Mouse (Mus musculus) right cerebral cortex, adult 2 months (tissue): ENCODE data around the gene Smc6.

Experiments used
- DNase-seq, 2 experiments: peaks; one replicate each; pipeline ENCODE4 v3.0.0; 2021 to 2022; ENCODE audit warnings: low spot score in 2 of 2

Smc6 gene

GRCm38 (mm10) chr12:11265382-11266281 lies at the start of gene Smc6, which contains the start of gene Gen1:
TSS of gene Smc6 (plus strand) at chr12:11265886.
TSS of gene Gen1 (minus strand) at chr12:11265801.
- DNase-seq: peak; percentile 89 to 92

DNA sequence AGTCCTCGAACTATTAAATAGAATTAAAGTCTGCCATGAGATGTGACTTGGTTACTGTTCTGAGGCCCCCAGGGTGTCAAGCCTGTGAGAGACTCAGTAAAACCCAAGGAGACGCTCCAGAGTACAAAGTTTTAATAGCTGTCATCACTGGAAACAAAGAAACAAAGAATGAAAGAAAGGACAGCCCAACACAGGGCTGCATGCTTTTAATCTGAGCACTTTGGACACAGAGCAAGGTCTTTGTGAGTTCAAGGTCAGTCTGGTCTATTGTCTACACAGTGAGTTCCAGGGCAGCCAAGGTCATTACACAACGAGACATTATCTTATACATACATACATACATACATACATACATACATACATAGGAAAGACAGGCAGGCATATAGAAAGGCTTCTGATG lies 49.2 kb upstream of the Smc6 start:
- DNase-seq: no peak

DNA sequence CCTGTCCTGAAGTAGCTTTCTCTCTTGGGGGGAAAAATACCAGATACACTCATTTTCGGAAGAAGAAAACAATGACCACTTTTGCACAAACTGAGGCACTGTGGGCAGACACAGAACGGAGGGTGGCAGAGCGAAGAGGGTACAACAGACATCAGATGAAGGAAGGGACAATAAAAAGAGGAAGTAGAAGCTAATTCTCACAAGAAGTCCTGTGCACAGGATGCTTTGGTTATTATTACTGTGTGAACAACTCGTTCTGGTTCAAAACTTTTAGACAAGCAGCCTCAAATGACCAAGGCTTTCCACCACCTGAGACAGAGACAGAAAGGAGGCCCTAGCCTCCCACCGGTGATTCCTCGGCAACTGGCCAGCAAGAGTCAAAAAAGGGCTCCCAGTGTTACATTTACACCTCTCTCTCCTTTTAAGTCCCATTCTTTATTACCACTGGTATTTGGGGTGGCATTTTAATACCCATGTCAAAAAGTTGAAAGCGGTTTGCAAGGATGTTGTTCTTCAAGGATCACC lies 47.9 kb upstream of the Smc6 start:
- no peak for DNase-seq

DNA sequence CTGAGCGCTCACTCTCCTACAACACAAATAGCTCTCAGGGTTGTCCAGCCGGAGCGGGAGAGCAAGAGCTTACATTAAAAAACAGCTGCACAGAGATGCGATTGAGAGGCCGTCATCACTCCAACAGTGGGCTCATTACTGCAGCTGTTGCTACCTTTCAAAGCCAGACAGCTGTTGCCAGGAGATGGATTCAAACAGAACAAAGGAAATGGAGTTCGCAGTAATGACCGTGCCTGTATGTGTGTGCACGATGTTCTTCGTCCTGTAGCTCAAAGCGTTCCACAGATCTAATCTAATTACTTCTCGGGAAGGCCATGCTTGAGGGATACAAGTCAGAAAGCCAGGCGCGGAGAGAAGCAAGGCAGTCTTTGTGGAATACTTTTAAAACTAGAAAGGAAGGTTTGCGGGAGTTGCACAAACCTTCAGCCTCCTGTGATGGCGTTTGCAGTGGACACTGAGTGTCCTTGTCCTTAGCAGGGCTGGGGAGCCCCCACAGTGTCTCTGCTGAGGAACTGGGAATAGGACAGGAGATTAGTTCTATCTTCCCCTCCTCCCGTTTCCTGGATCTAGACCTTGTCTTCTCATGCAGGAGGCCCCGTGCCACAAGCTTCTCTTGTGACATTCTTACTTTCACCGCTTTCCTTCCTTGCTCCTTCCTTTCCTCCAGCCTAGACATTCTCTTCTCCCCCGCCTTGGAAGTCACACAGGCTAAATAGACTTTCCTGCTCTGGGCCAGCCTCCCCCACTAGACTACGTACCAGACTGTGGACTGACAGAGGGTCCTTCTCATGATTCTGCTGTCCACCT lies 44.0 kb upstream of the Smc6 start:
- no peak for DNase-seq

GRCm38 (mm10) chr12:11222566-11222965 lies 43.1 kb upstream of the Smc6 start:
- DNase-seq: no peak

DNA sequence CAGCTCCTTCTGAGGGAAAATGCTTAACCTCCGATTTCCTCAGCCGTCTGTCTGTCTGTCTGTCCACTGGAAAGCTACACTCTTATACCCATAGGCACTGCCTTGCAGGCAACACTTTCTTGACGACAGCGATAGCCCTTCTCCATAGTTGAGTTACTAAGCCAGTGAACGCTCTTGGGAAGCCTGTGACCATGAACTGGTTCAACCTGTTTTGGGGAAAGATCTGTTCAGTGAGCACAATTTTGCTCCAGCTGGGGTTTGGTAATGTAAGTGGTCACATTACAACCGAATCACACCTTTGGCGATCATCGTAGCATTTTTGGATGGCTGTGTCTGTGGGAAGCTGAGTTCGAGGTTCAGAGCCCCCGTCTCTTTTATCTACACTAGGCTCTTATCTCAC lies 42.6 kb upstream of the Smc6 start:
- DNase-seq: no peak

DNA sequence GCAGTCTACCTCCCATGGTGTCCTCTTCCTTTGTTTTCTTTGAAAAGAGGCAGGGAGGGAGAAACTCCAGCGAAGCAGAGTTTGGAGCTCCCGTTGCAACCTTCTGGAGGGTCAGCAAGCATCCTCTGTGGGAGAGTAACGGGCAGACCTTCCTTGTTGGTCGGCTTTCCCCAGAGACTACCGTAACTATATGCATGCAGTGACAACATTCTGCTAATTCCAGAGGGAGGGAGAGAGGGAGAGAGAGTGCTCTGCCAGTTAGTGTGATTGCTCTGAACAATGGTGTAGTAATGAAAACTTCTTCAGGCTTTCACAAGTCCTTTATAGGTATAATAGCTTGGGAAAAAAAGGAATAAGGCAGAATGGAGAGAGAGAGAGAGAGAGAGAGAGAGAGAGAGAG lies 41.0 kb upstream of the Smc6 start:
- no peak for DNase-seq

DNA sequence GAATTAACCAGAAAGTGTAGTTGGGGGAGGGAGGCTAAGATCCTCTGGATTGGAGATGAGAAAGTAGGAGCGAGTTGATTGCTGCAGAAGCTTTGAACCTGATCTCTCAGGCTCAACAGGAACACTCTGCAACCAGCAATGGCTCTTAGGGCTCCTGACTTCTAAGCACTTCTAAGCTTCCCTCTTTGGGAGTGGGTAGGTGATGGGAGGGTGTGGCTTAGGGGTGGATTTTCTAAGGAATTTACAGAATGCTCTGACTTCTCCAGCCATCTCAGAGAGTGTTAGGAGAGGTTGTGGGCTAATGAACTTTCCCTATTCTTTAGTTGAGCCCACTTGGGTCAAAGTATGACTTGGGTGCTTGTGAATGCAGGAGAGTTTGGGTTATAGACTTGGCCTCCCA lies 39.6 kb upstream of the Smc6 start:
- no peak for DNase-seq

DNA sequence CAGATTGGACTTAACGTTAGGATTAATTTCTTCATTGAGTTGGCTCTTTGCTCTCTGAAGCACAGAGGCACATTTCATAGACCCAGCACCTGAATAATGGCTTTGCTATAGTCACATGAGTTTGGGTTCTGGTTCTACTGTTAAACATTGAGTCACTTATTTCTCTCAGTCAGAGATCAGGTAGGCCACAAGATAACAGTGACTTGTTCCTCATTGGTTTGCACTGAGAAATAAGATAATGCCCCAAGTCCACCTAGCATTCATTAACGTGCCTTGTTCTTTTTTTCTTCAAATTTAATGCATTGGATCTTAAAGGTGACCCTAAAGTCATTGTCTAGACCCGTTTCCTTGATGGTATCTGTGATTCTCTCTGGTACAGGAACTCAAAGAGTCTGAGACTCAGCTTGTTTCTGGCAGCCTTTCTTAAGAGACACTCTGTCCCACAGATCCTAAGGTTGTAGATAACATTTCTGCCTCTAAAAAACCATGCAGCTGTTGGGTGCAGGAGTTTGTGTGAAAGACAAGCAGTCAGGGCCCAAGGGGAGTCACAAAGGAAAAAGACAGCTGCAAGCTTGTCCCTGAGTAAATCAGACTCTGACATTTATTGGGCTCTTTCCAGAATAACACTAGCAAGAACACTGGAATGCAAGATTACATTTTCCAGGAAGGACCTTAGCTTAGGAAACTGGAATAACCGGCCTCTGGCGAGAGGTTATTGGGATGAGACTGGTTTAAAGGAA lies 39.0 kb upstream of the Smc6 start:
- DNase-seq: no peak

DNA sequence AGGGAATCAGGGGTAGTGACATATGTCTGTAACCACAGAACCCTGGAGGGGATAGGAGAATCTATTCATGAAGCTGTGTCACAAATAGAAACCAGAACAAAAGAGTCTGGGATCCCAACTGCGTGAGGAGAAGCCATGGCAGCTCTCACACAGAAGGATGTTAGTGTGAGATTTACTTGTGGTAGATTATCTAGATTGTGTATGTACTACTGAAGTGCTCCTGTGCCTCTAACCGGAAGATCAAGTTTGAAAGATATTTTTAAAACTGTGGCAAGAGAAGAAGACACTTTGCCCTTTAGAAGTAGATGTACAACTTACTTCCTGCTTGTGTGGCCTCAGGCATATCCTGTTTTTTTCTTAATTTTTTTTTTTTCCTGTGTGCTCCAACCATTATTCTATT lies 35.4 kb upstream of the Smc6 start:
- DNase-seq: no peak

DNA sequence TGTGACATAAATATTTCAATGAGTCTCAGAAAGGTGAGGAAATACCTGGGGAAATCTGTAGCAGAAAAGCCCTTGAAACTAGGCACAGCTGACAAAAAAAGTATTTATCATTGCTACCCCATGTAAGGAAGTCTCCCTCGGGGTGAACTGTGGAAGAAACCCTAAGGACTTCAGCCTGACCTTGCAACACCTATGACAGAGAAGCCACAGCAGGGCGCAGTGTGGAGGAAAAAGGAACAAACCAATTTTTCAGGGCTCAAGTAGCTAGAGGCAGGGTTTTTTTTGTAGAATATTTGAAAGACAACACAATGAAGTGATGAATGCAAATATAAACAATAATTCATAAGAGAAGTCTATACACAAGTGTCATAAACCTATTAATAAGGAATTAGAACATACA lies 29.7 kb upstream of the Smc6 start:
- no peak for DNase-seq

GRCm38 (mm10) chr12:11247460-11247859 lies 18.2 kb upstream of the Smc6 start:
- DNase-seq: no peak

DNA sequence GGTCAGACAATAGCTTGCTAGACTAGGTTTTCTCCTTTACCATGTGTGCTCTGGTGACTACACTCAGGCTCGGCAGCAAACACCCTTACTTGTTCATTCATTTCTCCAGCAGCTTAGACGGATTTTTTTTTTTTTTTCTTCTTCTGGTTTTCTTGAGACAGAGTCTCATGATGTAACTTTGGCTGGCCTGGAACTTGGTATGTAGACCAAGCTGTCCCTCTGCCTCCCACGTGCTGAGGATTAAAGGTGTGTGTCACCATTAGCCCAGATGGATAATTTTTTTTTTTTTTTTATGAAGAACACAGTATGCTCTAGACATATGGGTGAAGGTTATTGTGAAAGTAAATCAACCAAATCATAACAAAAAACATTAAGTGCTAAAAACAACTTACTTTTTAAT lies 15.4 kb upstream of the Smc6 start:
- no peak for DNase-seq

DNA sequence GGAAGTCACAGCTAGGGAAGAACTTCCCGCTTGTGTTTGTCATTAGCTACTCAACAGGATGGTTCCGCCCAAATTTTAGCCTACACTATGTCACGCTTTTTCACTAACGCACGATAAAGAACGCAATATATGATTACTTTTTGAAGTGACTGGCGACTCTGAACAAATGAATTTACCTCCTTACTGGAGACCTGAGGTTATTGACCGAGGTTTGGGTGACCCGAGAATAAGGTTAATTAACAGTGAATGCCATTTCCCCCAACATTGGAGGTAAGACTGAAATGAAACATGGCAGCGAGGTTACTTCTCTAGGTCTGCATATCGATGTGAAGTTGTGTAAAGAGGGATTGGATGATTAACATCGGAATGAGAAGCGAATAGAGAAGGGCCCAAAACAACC lies 791 bp upstream of the Smc6 start:
- no peak for DNase-seq

GRCm38 (mm10) chr12:11266282-11266985 lies 748 bp downstream of the Smc6 start:
- DNase-seq: peak; percentile 26 to 40

DNA sequence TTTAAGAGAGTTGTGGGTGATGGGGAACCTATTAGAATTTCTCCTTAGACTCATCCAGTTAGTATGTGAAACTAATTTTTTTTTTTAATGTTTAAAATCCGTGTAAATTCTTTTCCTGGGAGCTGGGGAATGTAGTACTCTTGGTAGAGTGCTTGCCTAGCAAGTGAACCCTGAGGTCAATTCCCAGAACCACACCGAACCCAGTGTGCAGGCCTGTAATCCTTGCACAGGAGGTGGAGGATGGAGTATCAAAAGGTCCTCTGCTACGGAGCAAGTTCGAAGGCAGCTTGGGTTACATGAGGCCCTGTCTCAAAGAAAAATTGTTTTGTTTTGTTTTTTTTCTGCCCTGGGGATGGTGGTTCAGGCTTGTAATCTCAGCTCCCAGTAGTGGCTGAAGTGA lies 1.3 kb downstream of the Smc6 start:
- no peak for DNase-seq

GRCm38 (mm10) chr12:11272568-11272967 lies 6.9 kb downstream of the Smc6 start:
- no peak for DNase-seq

GRCm38 (mm10) chr12:11273185-11273584 lies 7.5 kb downstream of the Smc6 start:
- no peak for DNase-seq

GRCm38 (mm10) chr12:11276632-11277031 lies 10.9 kb downstream of the Smc6 start:
- DNase-seq: no peak

- no peak for DNase-seq
Measured at GRCm38 (mm10) chr12:11277207-11277606, 11.5 kb downstream of the Smc6 start.

DNA sequence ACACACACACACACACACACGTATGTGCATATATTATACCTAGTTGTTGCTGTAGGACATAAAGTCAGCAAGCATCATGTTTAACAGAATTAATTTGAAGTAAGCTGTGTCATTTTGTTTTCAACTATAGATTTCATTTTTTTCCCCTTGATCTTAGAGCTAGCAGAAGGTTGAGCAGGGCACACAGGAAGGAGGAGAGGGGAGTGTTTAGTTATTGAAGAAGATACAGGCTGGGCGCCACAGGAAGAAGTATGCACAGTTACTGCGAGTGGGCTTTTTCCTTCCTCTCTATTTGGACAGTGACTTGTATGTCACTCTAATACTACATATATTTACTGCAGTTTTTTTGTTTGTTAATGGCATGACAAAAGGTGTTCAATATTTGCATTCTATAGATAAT lies 14.2 kb downstream of the Smc6 start:
- DNase-seq: no peak
